Mouse (Mus musculus): Measurements from ENCODE around the gene Dnmt3l. TPM values are rescaled to one million over a fixed set of nuclear protein-coding genes. Genes with fewer than 3 reads are reported as not detected.
A peak's percentile ranks its signal among the peaks of the same experiment; 100 is the strongest.

Gene Dnmt3l
- polyA plus RNA-seq, 1 experiment: 1.8 TPM

DNA sequence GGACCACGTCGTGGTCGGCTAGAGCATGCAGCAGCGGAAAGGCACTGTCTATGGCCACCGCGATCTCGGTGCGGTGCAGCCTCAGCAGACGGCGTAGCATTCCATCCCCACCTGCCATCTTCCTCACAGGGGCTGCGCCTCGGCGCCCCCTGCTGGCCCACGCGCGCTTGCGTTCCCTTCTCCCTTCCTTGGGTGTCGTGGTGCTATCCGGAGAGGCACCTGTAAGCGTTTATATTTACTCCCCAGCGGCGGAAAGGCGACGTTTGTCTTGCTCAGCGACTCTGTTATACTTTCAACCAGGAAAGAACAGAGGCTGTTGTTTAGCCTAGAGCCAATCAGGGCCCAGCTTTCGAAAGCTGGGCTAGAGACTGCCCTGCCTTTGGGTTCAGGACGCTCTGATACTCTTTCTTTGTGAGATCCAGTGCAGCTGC, 1.7 kb downstream of the Dnmt3l start, which contains the start of gene Aire:
Gene Aire (minus strand): TSS at position 205 of the 431 bp plus-strand sequence.
- H3K27me3 ChIP-seq (ENCODE audit: control insufficient read depth, insufficient read depth, low read length): no peaks in the 10 kb centered on the region
- peak; percentile 34; the same call in 1 of the 2 replicates for TF ChIP-seq POLR2A (IDR thresholded peaks at IDR 0.05; ENCODE audit: control insufficient read depth, extremely low read depth, insufficient read depth, low read length, poor library complexity)
- peak; percentile 98 for TF ChIP-seq CTCF (IDR thresholded peaks at IDR 0.05; ENCODE audit: borderline replicate concordance, control insufficient read depth, extremely low read depth, insufficient read depth, low read length, poor library complexity)
- H3K4me3 ChIP-seq (ENCODE audit: control insufficient read depth, insufficient read depth, low read length): no peak within 1 kb of the TSS
- DNase-seq: peak; percentile 83
- WGBS: 9% methylated on average over 27 of the region's 27 CpGs
- no peaks in the 10 kb centered on the region for H3K36me3 ChIP-seq (ENCODE audit: control insufficient read depth, insufficient read depth, low read length)
- H3K27ac ChIP-seq (ENCODE audit: control insufficient read depth, insufficient read depth, low read length): peak within 1 kb of the TSS; percentile 38; the same call in 1 of the 2 replicates
- peaks cover 15% of the 10 kb centered on the region for H3K4me1 ChIP-seq (replicated peaks; ENCODE audit: control insufficient read depth, insufficient read depth, low read length)

DNA sequence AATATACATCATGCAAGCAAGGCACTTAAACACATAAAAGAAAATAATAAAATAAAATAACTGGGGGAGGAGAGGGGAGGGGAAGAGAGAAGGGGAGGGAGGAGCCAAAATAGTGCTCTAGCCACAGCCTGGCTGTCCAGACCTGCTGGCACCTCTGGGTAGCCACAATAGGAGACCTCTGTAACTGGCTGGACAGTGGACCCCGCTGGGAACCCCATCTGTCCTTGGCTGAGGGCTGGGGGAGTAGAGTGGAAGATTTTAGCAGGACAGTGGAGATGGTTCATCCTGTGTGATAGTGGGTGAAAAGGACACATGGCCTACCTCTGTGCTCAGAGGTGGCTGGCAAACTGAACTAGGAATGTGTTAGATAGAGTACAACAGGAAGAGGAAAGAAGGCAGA, 2.8 kb downstream of the Dnmt3l start:
- Histone ChIP-seq H3K36me3 (ENCODE audit: control insufficient read depth, insufficient read depth, low read length) (no peaks in the 10 kb centered on the region), H3K4me3 (ENCODE audit: control insufficient read depth, insufficient read depth, low read length) (no peak overlapping the region), H3K27ac (ENCODE audit: control insufficient read depth, insufficient read depth, low read length) (no peak overlapping the region), H3K4me1 (replicated peaks; ENCODE audit: control insufficient read depth, insufficient read depth, low read length) (peaks cover 15% of the 10 kb centered on the region), H3K27me3 (ENCODE audit: control insufficient read depth, insufficient read depth, low read length) (no peaks in the 10 kb centered on the region)
- DNase-seq: no peak
- TF ChIP-seq POLR2A (IDR thresholded peaks at IDR 0.05; ENCODE audit: control insufficient read depth, extremely low read depth, insufficient read depth, low read length, poor library complexity) (no peak), CTCF (IDR thresholded peaks at IDR 0.05; ENCODE audit: borderline replicate concordance, control insufficient read depth, extremely low read depth, insufficient read depth, low read length, poor library complexity) (no peak)
- 92% methylated on average over 1 of the region's 1 CpGs for WGBS

DNA sequence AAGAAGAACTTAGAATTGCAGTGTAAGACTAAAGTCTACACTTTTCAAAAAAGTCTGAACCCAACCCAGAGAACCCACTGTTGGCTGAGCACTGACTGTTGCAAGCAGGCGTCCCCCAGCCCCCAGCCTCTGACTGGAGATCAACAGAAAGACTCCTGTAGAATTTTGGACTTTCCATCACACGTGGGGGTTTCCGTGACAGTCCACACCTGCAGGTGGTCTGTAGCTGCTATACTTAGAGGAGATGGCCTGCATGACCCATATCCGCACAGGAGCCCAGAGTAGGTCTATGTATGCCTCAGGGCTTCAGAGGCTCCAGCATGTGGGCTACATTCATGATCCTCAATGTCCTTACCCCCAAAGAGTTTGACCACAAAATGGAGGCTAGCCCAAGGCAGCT, 4.6 kb downstream of the Dnmt3l start:
- no peak for TF ChIP-seq POLR2A (IDR thresholded peaks at IDR 0.05; ENCODE audit: control insufficient read depth, extremely low read depth, insufficient read depth, low read length, poor library complexity)
- no peak overlapping the region for H3K4me3 ChIP-seq (ENCODE audit: control insufficient read depth, insufficient read depth, low read length)
- H3K27ac ChIP-seq (ENCODE audit: control insufficient read depth, insufficient read depth, low read length): no peak overlapping the region
- no peaks in the 10 kb centered on the region for H3K36me3 ChIP-seq (ENCODE audit: control insufficient read depth, insufficient read depth, low read length)
- H3K4me1 ChIP-seq (replicated peaks; ENCODE audit: control insufficient read depth, insufficient read depth, low read length): peaks cover 15% of the 10 kb centered on the region
- no peaks in the 10 kb centered on the region for H3K27me3 ChIP-seq (ENCODE audit: control insufficient read depth, insufficient read depth, low read length)
- no peak for DNase-seq
- WGBS: 90% methylated on average over 4 of the region's 4 CpGs

DNA sequence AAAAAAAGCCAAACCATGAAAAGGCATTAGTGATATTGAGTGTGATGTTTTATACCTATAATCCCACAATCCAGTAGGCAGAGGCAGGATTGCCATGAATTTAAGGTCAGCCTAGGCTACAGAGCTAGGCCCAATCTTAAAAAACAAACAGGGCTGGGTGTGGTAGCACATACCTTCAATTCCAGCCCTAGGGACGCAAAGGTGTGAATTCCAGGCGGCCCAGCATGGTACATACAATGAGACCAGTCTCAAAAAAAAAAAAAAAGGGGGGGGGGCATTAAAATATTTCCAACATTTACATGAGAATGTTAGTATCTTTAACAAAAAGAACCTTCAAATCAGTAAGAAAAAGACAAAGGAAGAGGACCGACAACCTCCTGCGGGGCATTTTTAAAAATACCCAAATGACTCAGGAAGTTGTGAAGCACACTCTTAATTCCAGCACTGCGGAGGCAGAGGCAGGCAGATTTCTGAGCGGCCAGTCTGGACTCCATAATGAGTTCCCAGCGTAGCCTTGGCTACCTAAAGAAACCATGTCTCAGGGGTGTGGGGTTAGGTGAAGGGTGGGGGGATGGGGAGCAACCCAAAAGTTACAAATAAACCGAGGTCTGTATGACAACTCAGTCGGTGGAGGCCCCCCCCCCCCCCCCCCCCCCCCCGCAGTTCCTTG, 6.4 kb downstream of the Dnmt3l start:
- Histone ChIP-seq H3K27me3 (ENCODE audit: control insufficient read depth, insufficient read depth, low read length) (no peaks in the 10 kb centered on the region), H3K4me3 (ENCODE audit: control insufficient read depth, insufficient read depth, low read length) (no peak overlapping the region), H3K4me1 (replicated peaks; ENCODE audit: control insufficient read depth, insufficient read depth, low read length) (peaks cover 8% of the 10 kb centered on the region), H3K27ac (ENCODE audit: control insufficient read depth, insufficient read depth, low read length) (no peak overlapping the region), H3K36me3 (ENCODE audit: control insufficient read depth, insufficient read depth, low read length) (no peaks in the 10 kb centered on the region)
- no peak for DNase-seq
- WGBS: 83% methylated on average over 10 of the region's 10 CpGs
- no peak for TF ChIP-seq CTCF (IDR thresholded peaks at IDR 0.05; ENCODE audit: borderline replicate concordance, control insufficient read depth, extremely low read depth, insufficient read depth, low read length, poor library complexity)
- TF ChIP-seq POLR2A (IDR thresholded peaks at IDR 0.05; ENCODE audit: control insufficient read depth, extremely low read depth, insufficient read depth, low read length, poor library complexity): no peak

DNA sequence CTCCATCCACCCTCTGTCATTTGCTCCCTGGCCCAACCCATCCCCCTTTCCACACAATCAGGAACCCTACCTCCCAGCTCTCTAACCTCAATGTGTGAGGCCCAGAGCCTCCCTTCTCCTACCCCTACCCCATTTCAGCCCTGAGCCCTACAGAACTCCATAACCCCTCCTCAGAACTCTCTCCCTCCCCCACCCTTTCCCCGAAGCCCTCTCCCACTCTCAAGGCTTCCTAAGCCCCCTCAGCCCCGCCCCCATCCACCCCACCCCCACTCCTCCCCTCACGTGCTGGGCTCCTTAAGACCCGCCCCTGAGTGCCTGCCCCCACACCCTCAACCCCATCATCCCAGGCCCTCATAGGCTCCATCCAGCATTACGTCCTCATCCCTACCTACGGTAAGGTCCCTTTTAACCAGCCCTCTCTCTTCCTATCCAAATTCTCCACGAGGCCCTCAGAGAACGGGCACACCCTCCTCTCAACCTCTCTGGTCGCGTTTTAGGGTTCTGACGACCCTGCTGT, 7.8 kb downstream of the Dnmt3l start:
- no peaks in the 10 kb centered on the region for H3K27me3 ChIP-seq (ENCODE audit: control insufficient read depth, insufficient read depth, low read length)
- H3K27ac ChIP-seq (ENCODE audit: control insufficient read depth, insufficient read depth, low read length): no peak overlapping the region
- no peak for DNase-seq
- no peaks in the 10 kb centered on the region for H3K4me1 ChIP-seq (replicated peaks; ENCODE audit: control insufficient read depth, insufficient read depth, low read length)
- WGBS: 82% methylated on average over 11 of the region's 11 CpGs
- no peak for TF ChIP-seq POLR2A (IDR thresholded peaks at IDR 0.05; ENCODE audit: control insufficient read depth, extremely low read depth, insufficient read depth, low read length, poor library complexity)
- TF ChIP-seq CTCF (IDR thresholded peaks at IDR 0.05; ENCODE audit: borderline replicate concordance, control insufficient read depth, extremely low read depth, insufficient read depth, low read length, poor library complexity): no peak
- no peak overlapping the region for H3K4me3 ChIP-seq (ENCODE audit: control insufficient read depth, insufficient read depth, low read length)
- no peaks in the 10 kb centered on the region for H3K36me3 ChIP-seq (ENCODE audit: control insufficient read depth, insufficient read depth, low read length)

DNA sequence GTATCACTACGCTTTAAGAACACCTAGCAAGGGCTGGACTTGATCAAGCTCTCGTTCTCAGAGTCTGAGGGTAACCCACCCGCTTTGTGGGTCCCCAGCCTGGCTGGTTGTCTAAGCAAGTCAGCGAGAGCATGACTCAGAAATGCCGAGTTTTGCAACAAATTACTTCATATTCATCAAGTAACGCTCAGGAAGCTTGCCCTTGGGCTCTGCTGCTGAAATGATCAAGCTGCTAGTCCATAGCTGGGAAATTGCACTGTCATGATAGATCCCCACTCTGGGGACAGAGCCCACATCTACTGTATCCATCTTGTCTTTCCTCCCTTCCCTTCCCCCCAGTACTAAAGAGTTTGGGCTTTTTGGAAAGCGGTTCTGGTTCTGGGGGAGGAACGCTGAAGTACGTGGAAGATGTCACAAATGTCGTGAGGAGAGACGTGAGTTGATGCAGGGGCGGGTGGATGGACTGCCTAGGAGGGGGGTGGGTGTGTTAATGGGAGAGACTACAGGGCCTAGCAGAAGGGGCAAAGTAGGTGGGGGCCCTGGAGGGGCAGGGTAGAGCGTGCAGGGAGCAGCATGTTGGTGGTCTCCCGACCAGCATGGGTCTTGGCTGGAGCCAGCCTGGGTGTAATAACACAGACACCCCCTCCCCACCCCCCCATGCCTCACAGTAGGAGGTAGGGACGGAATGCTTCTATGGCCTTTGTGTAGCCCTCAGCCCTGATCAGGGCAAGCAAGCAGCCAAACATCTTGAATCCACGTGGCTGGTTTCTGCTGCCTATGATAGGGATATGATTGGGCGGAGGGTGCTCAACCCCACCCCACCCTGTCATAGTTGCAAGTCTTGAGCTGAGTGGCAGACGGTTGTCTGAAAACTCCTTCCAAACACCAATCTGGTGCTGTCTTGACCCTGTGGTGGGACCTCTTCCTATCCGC, 13.2 kb downstream of the Dnmt3l start:
- Histone ChIP-seq H3K27ac (ENCODE audit: control insufficient read depth, insufficient read depth, low read length) (no peak overlapping the region), H3K4me1 (replicated peaks; ENCODE audit: control insufficient read depth, insufficient read depth, low read length) (no peaks in the 10 kb centered on the region), H3K27me3 (ENCODE audit: control insufficient read depth, insufficient read depth, low read length) (no peaks in the 10 kb centered on the region), H3K36me3 (ENCODE audit: control insufficient read depth, insufficient read depth, low read length) (no peaks in the 10 kb centered on the region), H3K4me3 (ENCODE audit: control insufficient read depth, insufficient read depth, low read length) (no peak overlapping the region)
- 91% methylated on average over 19 of the region's 19 CpGs for WGBS
- DNase-seq: no peak
- TF ChIP-seq POLR2A (IDR thresholded peaks at IDR 0.05; ENCODE audit: control insufficient read depth, extremely low read depth, insufficient read depth, low read length, poor library complexity) (no peak), CTCF (IDR thresholded peaks at IDR 0.05; ENCODE audit: borderline replicate concordance, control insufficient read depth, extremely low read depth, insufficient read depth, low read length, poor library complexity) (no peak)

Measured in thymus, adult 2 months (tissue).